Mouse (Mus musculus) bone marrow macrophage, adult 2 months (primary cell): ENCODE data around the gene Urah.

Experiments
- CTCF ChIP-seq: IDR thresholded peaks from 2 replicates; pipeline ENCODE4 v1.5.1; 2012; ENCODE audit warnings: low read depth, mild to moderate bottlenecking, low read length, moderate library complexity
- POLR2A ChIP-seq: IDR thresholded peaks from 2 replicates; pipeline ENCODE4 v1.6.1; 2012; ENCODE audit warnings: mild to moderate bottlenecking, low read depth, low read length, borderline replicate concordance

DNA sequence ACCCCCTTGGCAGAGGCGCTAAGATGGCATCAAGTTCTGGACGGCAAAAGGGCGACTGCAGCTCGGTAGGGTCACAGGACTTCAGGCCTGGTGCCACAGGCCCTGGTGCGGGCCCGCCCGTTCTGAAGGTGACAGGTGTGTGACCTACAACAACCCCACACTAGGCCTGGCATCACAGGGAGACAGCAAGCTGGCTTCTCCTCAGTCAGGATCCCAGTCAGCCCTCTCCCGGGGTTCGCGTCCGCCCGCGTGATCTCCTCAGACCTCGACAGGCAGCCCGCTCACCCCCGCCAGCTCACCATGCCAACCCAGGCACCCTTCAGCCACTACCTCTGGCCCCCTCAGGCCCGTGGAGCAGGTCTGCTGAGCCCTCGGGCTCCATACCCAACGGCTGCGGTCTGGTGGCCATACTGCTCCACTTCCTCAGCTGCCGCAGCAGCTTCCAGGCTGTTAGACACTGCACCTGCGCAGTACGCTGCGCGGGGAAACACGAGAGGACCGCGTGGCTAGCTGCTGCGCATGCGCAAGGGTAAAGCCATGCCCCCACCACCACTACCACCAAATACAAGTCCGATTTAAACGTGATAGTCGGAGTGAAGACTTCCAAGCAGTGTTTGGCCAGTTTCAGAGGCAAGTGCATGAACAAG is 47.3 kb upstream of the Urah start, which contains the start of gene Syce1:
- TF ChIP-seq CTCF = no peak
- no peak for TF ChIP-seq POLR2A
